Mouse (Mus musculus): ENCODE data around the gene Galnt3.
A peak's percentile ranks its signal among the peaks of the same experiment; 100 is the strongest.

Gene Galnt3

DNA sequence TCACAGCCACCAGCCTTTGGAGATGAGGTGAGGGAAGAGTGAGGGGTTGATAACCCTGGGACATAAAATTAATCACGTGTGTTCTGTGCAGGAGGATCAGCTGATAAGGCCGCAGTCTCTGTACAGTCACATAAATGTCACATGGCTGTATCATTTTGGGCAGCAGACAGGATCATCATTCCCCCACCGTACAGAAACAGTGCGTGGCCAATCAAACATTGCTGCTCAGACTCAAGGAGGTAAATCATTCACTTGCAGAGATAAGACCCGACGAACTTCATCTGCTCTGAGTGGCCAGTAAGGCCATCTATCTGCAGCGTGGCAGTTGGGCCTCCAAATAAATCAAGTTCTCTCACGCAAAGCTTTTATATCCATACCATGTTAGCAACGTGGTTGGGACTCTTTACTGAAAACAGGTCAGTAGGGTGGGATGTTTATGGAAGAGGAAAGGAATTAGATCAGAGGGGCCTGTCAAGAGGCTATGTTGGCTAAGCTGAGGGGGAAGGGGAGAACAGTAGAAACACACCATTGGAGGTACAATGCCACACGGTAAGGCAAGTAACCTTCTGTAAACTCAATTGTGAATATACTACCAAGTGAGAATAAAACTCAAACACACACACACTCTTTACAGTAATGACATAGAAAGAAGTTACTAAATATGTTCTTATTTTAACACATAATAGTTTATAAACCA is 20.9 kb downstream of the Galnt3 start:
- no peak for DNase-seq

DNA sequence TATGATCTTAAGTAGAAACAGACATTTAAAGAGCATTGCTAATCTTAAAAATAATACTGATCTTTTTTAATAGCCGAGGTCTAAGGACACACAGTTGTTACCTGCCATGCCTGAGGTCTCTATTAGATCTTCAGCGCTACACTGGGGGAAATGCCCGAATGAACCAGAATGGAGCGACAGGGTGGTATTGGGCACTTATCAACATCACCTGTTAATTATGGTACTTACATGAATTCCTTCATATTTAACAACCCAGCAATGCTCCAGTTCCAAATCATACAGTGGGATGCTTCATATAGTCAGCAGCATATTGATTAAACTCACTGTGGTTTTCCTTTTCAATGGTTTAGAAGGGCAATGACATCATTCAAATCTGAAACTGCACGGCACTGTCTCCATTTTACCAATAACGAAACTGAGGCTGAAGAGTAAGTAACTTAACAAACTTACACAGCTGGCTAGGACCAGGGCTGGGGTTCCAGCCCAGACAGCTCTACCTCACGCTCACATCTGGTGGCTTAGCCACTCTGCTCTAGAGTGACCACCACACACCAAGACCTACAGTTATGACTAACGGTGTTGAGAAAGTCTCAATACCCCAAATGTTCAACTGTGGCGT is 23.0 kb downstream of the Galnt3 start:
- no peak for DNase-seq

DNA sequence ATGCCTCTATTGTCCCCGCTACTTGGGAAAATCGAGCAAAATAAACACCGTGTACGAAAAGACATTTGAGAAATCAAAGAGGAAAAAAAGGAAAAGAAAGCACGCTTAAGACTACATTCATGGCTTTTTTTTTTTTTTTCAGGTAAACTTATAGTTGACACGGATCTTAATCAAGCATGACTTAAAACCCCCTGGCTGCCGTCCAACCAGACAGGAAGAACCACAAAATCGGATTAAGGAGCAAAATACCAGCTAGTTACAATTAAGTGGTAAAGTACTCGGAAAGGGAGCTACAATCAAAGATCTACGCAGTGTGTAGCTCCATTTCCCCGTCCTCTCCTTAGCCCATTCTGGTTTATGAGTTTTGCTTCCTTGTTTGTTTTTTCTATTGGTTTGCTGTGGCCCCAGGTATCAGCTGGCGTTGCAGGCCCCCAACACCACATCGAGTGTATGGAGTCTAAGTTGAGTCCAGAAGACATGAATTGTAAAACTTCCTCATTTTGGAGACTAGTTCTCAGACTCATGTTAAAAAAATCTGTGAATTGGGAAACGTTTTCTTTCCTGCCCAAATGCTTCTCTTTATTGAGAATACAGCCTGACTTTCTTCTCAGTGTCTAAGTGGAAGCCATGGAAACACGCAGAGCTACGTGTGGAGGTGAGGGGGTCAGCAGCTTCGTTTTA is 24.0 kb downstream of the Galnt3 start:
- no peak for DNase-seq

DNA sequence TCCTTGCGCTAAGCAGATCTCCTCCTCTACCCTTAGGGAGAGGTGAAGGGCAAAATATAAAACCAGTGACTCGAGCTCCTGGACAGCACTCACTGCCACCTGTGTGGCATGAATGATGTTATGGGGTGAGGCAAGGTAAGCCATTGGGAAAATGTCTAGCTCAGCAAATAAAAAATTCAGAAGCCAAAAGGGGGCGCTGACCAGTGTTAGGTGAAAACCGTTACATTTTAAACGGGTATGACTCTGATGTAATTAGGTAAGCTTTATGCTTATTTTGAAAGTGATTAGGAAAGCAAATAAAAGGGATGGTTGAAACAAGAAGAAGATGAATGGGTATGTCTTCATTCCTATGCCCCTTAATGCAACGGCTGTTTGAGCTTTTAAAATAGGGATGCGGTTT is 24.6 kb downstream of the Galnt3 start:
- DNase-seq = no peak

DNA sequence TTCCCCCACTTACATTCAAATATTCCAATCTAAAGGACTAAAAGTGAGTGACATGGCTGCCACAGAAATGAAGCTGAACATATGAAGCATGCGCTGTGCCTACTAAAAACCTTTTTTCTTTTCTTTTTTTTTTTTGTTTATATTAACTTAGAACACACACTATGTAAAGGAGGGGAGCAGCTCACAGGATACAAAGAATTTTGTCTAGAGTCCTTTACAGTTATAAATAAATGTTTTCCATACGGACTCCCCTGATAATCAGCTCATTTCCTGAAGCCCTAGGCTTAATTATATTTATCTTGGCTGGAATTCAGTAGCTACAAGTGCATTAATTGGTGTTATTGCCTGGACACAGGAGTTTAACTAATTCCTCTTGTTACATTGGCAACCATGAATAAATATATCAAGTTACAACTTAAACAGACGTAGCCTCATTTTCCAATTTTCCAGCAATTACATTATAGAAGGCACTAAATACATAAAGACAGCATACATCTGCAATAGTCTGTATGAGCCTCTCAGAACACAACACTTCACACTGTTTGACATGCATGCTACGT is 30.1 kb downstream of the Galnt3 start:
- no peak for DNase-seq

GRCm38 (mm10) chr2:66091296-66091695 is 33.5 kb downstream of the Galnt3 start:
- no peak for DNase-seq

DNA sequence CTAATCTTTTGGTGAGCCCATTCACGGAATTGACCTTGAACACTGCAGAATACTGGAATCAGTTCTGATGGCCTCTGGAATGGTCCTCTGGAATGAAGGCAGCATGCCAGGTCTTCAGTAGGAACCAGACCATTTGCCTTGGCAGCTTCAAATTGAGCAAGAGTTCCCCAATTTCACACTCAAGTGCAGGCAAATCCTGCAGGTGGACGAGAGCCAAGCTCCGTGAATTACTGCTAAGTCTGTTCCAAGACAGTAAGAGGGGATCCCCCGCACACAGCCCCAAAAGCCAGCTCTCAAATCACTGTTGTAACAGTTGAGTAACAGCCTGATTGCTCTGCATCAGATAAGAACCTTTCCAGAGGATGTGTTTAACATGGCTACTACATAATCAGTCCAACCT is 42.9 kb downstream of the Galnt3 start:
- DNase-seq = peak; percentile 60

DNA sequence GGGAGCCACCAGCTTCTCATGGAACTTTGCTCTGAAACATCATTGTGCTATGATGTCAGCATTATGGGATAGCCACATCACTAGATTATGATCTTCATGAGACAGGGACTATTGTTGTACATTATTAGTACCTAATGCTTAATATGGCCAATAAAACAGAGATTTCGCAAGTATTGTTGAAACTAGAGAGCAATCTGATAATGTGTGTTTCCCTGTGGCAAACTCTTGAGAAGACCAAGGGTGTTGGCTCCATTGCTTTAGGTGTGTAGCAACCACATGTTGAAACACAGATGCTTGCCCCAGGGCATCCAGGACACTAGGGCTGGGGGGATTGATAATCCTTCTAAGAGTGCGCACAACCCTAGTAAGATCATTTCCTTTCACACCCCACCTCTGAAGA is 44.1 kb downstream of the Galnt3 start:
- no peak for DNase-seq

DNA sequence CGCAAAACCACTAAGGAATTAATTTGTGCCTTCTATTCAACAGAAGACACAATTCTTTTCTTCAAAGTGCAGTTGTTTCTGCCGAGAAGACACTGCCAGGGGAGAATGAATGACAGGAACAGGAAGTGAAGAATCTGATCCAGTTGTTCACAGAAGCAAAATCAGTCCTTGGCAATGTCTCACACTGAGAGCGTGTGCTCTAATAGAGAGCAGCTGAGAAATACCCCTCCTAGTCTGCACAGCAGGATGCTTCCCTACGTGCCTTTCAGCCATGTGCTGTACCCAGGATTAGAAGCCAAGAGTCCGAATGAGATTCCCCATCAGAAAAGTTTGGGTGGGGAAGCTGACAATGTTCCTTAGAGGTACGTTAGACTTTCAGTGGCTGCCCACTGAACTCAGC is 55.3 kb downstream of the Galnt3 start:
- no peak for DNase-seq

- peak; percentile 43 for DNase-seq
Observed at GRCm38 (mm10) chr2:66063291-66063690, 61.5 kb downstream of the Galnt3 start.

DNA sequence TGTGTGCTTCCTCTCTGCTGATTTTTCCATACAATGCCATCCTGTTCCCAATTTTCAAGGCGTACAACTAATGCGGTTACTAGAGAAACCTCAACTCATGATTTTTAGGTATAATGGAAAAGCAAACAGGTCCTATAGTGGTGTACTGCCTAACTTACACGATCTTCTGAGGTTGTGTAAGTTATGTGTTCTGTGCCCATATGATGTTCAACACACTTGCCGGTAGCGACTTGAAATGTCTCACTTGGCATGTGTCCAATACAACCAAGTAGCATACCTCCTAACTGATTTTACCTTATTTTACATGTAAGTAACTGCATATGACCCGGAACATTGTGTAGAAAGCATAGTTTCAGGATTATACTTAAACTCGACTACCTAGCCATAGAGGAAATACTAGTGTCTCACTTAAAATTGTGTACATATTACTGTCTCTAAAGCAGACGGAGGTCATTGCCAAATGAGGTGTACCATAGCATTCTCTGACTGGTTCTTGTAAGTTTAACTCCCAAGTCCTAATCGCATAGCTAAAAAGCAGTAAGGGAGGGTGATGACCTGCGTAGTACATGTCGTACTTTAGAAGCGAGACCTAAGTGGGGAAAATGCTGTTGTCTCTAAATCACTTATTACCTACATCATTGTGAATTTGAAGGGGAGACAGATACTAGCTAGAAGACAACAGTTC is 80.2 kb downstream of the Galnt3 start:
- peak; percentile 16 for DNase-seq

DNA sequence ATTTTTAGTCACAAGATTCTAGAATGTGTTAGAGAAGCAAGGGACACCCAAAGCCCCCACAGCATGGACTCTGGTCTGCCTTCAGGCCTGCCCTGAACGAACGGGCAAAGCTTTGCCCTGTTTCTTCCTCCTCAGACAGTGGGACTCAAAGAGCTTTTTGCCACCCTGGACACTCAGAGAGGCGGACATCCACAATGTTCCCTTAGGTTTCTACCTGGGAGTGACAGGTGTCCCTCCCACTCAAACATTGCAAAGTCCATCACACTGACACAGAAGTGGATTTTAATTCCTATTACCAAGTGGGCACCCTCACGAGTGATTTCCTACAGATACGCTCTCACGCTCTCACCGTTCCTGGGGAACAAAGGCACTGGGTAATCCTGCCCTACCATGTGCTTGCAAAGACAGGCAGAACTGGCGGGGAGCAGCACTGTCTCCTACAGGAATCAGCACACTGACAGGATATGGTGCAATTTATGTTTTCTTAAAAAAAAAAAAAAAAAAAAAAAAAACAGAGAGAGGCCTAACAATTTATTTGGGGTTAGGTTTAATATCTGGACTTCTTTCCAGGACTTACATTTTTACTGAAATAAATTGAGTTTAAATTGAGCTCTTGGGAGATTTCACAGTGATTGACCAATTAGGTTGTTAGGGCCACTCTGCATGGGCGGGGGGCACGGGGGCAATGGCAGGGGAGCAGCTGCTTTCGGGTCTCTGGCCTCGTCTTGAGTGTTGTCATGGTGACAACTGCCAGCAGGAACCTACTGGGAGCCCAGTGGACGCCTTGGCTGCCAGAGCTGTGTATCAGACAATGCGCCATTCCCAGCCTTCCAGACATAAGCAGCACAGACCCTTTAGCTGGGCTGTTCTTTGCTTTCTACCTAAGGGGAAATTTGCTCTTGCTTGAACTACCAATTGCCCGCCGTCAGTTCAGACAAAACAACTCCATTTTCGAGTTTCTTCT is 81.1 kb downstream of the Galnt3 start:
- peak; percentile 49 for DNase-seq

GRCm38 (mm10) chr2:66041917-66042419 is 82.8 kb downstream of the Galnt3 start:
- DNase-seq = peak; percentile 77

- peak; percentile 37 for DNase-seq
Observed at GRCm38 (mm10) chr2:66041203-66041916, 83.4 kb downstream of the Galnt3 start.

- DNase-seq = peak; percentile 9
Observed at GRCm38 (mm10) chr2:66040611-66041010, 84.2 kb downstream of the Galnt3 start.

- peak; percentile 65 for DNase-seq
Observed at GRCm38 (mm10) chr2:66034907-66035679, 89.7 kb downstream of the Galnt3 start.
